In genomic region chr14:122582057-122582456, GRCm38 (mm10) we compare ENCODE assay signal across 20 mouse cellular contexts.
"Had no signal": no experiment of that assay in that cellular context is flagged by ENCODE, and none has a peak within 500 bp of the region (broad histone marks: within the 10 kb centered on the region; RNA-seq: fewer than 3 reads in every experiment).

No protein-coding gene starts in this region.

- H3K27ac ChIP-seq: kidney, embryonic 15.5 days; left cerebral cortex, adult 2 months; liver, embryonic 13.5 days; midbrain, embryonic 13.5 days; neural tube, embryonic 13.5 days; stomach, postnatal 0 days had no signal

- H3K36me3 ChIP-seq: kidney, embryonic 15.5 days; neural tube, embryonic 13.5 days had no signal

- H3K4me2 ChIP-seq: kidney, embryonic 15.5 days; liver, embryonic 13.5 days; midbrain, embryonic 13.5 days; neural tube, embryonic 13.5 days had no signal

- DNase-seq: kidney, adult 8-10 months; kidney, postnatal 10 days; kidney, postnatal 36 days; layer of hippocampus, postnatal 36 days; liver, embryonic 13.5 days; lung, adult 2 months; lung, postnatal 14 days; lung, postnatal 4 days; right cerebral cortex, adult 18-20 months; right cerebral cortex, postnatal 14 days; right cerebral cortex, postnatal 4 days; thymus, adult 2 months; thymus, postnatal 25 days had no signal

- H3K9ac ChIP-seq: kidney, embryonic 15.5 days; liver, embryonic 13.5 days; midbrain, embryonic 13.5 days; neural tube, embryonic 13.5 days had no signal

- H3K9me3 ChIP-seq: kidney, embryonic 15.5 days; midbrain, embryonic 13.5 days; neural tube, embryonic 13.5 days had no signal

- ATAC-seq: midbrain, embryonic 13.5 days; midbrain, embryonic 16.5 days had no signal

- H3K4me3 ChIP-seq: kidney, embryonic 15.5 days; left cerebral cortex, adult 2 months; liver, embryonic 13.5 days; midbrain, embryonic 13.5 days; myocyte; neural tube, embryonic 13.5 days had no signal

- H3K27me3 ChIP-seq: kidney, embryonic 15.5 days; liver, embryonic 13.5 days; midbrain, embryonic 13.5 days; neural tube, embryonic 13.5 days had no signal

- H3K4me1 ChIP-seq: kidney, embryonic 15.5 days; liver, embryonic 13.5 days; midbrain, embryonic 13.5 days; neural tube, embryonic 13.5 days had no signal
